Mouse (Mus musculus) limb, embryonic 12.5 days (tissue): Measurements from ENCODE around the gene Radil. TPM values are rescaled to one million over a fixed set of nuclear protein-coding genes. Genes with fewer than 3 reads are reported as not detected.

ENCODE experiments used
- ATAC-seq: fragments of 200-750 bp; cut with Nextera tagmentation; 2 replicates; pipeline ENCODE4 v1.8.0; 2017; ENCODE audit warnings: low read depth, moderate TSS enrichment; ENCODE audit not compliant: insufficient number of reproducible peaks, insufficient read depth, low FRiP score, low TSS enrichment
- H3K27ac ChIP-seq: fragments of 300-500 bp; sonication (generic); 2 replicates; pipeline ENCODE4 v1.5.1; 2016; ENCODE audit warnings: mild to moderate bottlenecking, moderate library complexity
- H3K27me3 ChIP-seq: fragments of 300-500 bp; sonication (generic); 2 replicates; pipeline ENCODE4 v1.6.1; 2016; ENCODE audit warnings: mild to moderate bottlenecking, moderate library complexity
- H3K36me3 ChIP-seq: fragments of 300-500 bp; sonication (generic); 2 replicates; pipeline ENCODE4 v1.6.1; 2016; ENCODE audit warnings: mild to moderate bottlenecking, moderate library complexity
- H3K4me1 ChIP-seq: fragments of 300-500 bp; sonication (generic); replicated peaks from 2 replicates; pipeline ENCODE4 v1.6.1; 2016
- H3K4me2 ChIP-seq: fragments of 300-500 bp; sonication (generic); 2 replicates; pipeline ENCODE4 v1.6.1; 2016; ENCODE audit warnings: mild to moderate bottlenecking, moderate library complexity
- H3K4me3 ChIP-seq: fragments of 300-500 bp; sonication (generic); replicated peaks from 2 replicates; pipeline ENCODE4 v1.5.1; 2016; ENCODE audit warnings: mild to moderate bottlenecking
- H3K9ac ChIP-seq: fragments of 300-500 bp; sonication (generic); replicated peaks from 2 replicates; pipeline ENCODE4 v1.6.1; 2016; ENCODE audit warnings: mild to moderate bottlenecking, moderate library complexity
- H3K9me3 ChIP-seq: fragments of 300-500 bp; sonication (generic); 2 replicates; pipeline ENCODE4 v1.6.1; 2016; ENCODE audit warnings: mild to moderate bottlenecking, moderate library complexity
- WGBS: fragments of 180-500 bp; shearing (Covaris S2); methylation state at CpG from one replicate; pipeline ENCODE4 v1.1.7; 2016; 5-methylcytosine and 5-hydroxymethylcytosine counted together
- polyA plus RNA-seq: library from polyadenylated mRNA; unstranded; fragments of >200 nt; fragmentation: Nextera tagmentation; extraction: Ambion mirVana; gene quantifications from 2 replicates; pipeline ENCODE4 v1.2.1, GENCODE M21; 2016

Radil gene
- polyA plus RNA-seq, 1 experiment from 2014 or later, result 2.8 TPM

GRCm38 (mm10) chr5:142443514-142443913 is 107.4 kb downstream of the Radil start:
- H3K4me1 ChIP-seq, result peaks cover 58% of the 10 kb centered on the region
- no peak overlapping the region for H3K27ac ChIP-seq
- peaks cover 5% of the 10 kb centered on the region; the same call in 1 of the 2 replicates for H3K36me3 ChIP-seq
- 75% methylated on average over 15 of the region's 15 CpGs for WGBS
- H3K4me3 ChIP-seq, result no peak overlapping the region
- no peak overlapping the region for H3K9ac ChIP-seq
- H3K9me3 ChIP-seq, result no peaks in the 10 kb centered on the region
- no peaks in the 10 kb centered on the region for H3K27me3 ChIP-seq
- no peak for ATAC-seq
- no peak overlapping the region for H3K4me2 ChIP-seq

GRCm38 (mm10) chr5:142442045-142442440 is 108.9 kb downstream of the Radil start:
- Histone ChIP-seq H3K9ac (no peak overlapping the region; the same call in 1 of the 2 replicates), H3K9me3 (no peaks in the 10 kb centered on the region), H3K27me3 (no peaks in the 10 kb centered on the region), H3K4me2 (no peak overlapping the region), H3K36me3 (peaks cover 17% of the 10 kb centered on the region; the same call in 1 of the 2 replicates), H3K4me1 (peaks cover 50% of the 10 kb centered on the region), H3K4me3 (no peak overlapping the region), H3K27ac (peak overlapping the region; percentile 92; the same call in 1 of the 2 replicates)
- 87% methylated on average over 7 of the region's 7 CpGs for WGBS
- no peak for ATAC-seq

- H3K4me2 ChIP-seq, result peak overlapping the region; percentile 71
- H3K9ac ChIP-seq, result no peak overlapping the region; the same call in 1 of the 2 replicates
- 0 out of 2 replicates have a peak, but pooled peaks have one; percentile 11 for ATAC-seq
- no peaks in the 10 kb centered on the region for H3K27me3 ChIP-seq
- H3K9me3 ChIP-seq, result no peaks in the 10 kb centered on the region
- peaks cover 50% of the 10 kb centered on the region for H3K4me1 ChIP-seq
- peaks cover 21% of the 10 kb centered on the region for H3K36me3 ChIP-seq
- peak overlapping the region; percentile 92 for H3K27ac ChIP-seq
- H3K4me3 ChIP-seq, result peak overlapping the region; percentile 37
- WGBS, result 68% methylated on average over 22 of the region's 22 CpGs
Observed at GRCm38 (mm10) chr5:142441332-142442044, 109.4 kb downstream of the Radil start.

- peak overlapping the region; percentile 37 for H3K4me3 ChIP-seq
- H3K27me3 ChIP-seq, result no peaks in the 10 kb centered on the region
- peak; percentile 89 for ATAC-seq
- H3K36me3 ChIP-seq, result peaks cover 29% of the 10 kb centered on the region
- no peaks in the 10 kb centered on the region for H3K9me3 ChIP-seq
- H3K4me1 ChIP-seq, result peaks cover 45% of the 10 kb centered on the region
- peak overlapping the region; percentile 42; the same call in 1 of the 2 replicates for H3K9ac ChIP-seq
- peak overlapping the region; percentile 92 for H3K27ac ChIP-seq
- peak overlapping the region; percentile 71 for H3K4me2 ChIP-seq
- WGBS, result 2% methylated on average over 19 of the region's 19 CpGs
Observed at GRCm38 (mm10) chr5:142440451-142441147, 110.3 kb downstream of the Radil start.

GRCm38 (mm10) chr5:142439911-142440432 is 110.9 kb downstream of the Radil start:
- no peaks in the 10 kb centered on the region for H3K9me3 ChIP-seq
- peak overlapping the region; percentile 92 for H3K27ac ChIP-seq
- WGBS, result 2% methylated on average over 12 of the region's 12 CpGs
- H3K4me2 ChIP-seq, result peak overlapping the region; percentile 71
- H3K4me1 ChIP-seq, result peaks cover 39% of the 10 kb centered on the region
- H3K4me3 ChIP-seq, result peak overlapping the region; percentile 37
- ATAC-seq, result peak; percentile 44
- H3K27me3 ChIP-seq, result no peaks in the 10 kb centered on the region
- peaks cover 36% of the 10 kb centered on the region for H3K36me3 ChIP-seq
- peak overlapping the region; percentile 42; the same call in 1 of the 2 replicates for H3K9ac ChIP-seq

GRCm38 (mm10) chr5:142438380-142438938 is 112.4 kb downstream of the Radil start:
- Histone ChIP-seq H3K27me3 (no peaks in the 10 kb centered on the region), H3K4me3 (no peak overlapping the region), H3K36me3 (peaks cover 39% of the 10 kb centered on the region), H3K27ac (no peak overlapping the region), H3K4me2 (no peak overlapping the region), H3K4me1 (peaks cover 35% of the 10 kb centered on the region), H3K9me3 (no peaks in the 10 kb centered on the region), H3K9ac (no peak overlapping the region)
- 93% methylated on average over 16 of the region's 16 CpGs for whole genome bisulfite sequencing
- ATAC-seq, result no peak

GRCm38 (mm10) chr5:142435736-142436135 is 115.2 kb downstream of the Radil start:
- no peak for ATAC-seq
- H3K4me3 ChIP-seq, result no peak overlapping the region
- 95% methylated on average over 15 of the region's 15 CpGs for WGBS
- H3K27me3 ChIP-seq, result no peaks in the 10 kb centered on the region
- no peaks in the 10 kb centered on the region for H3K9me3 ChIP-seq
- no peak overlapping the region for H3K9ac ChIP-seq
- H3K27ac ChIP-seq, result no peak overlapping the region
- H3K4me2 ChIP-seq, result no peak overlapping the region
- H3K36me3 ChIP-seq, result peaks cover 39% of the 10 kb centered on the region
- peaks cover 33% of the 10 kb centered on the region for H3K4me1 ChIP-seq

Other genes with a start within 250 kb of the Radil start
- gene Foxk1, start 149.6 kb downstream of the Radil start, polyA plus RNA-seq, result 6.4 and 7.0 TPM in 2 replicates
- gene Ap5z1, start 87.2 kb downstream of the Radil start, polyA plus RNA-seq, result 8.8 and 9.2 TPM in 2 replicates
- 0.13 and 0.27 TPM in 2 replicates for gene Papolb, start 21.0 kb downstream of the Radil start, polyA plus RNA-seq
- gene Mmd2, start 57.7 kb upstream of the Radil start, polyA plus RNA-seq, result 1.2 and 1.3 TPM in 2 replicates
- gene Wipi2, start 76.6 kb upstream of the Radil start, polyA plus RNA-seq, result 68.3 and 69.9 TPM in 2 replicates
- gene Slc29a4, start 141.4 kb upstream of the Radil start, polyA plus RNA-seq, result 13.9 and 14.8 TPM in 2 replicates